Mouse (Mus musculus): ENCODE results near the gene Plcb2.

DNA sequence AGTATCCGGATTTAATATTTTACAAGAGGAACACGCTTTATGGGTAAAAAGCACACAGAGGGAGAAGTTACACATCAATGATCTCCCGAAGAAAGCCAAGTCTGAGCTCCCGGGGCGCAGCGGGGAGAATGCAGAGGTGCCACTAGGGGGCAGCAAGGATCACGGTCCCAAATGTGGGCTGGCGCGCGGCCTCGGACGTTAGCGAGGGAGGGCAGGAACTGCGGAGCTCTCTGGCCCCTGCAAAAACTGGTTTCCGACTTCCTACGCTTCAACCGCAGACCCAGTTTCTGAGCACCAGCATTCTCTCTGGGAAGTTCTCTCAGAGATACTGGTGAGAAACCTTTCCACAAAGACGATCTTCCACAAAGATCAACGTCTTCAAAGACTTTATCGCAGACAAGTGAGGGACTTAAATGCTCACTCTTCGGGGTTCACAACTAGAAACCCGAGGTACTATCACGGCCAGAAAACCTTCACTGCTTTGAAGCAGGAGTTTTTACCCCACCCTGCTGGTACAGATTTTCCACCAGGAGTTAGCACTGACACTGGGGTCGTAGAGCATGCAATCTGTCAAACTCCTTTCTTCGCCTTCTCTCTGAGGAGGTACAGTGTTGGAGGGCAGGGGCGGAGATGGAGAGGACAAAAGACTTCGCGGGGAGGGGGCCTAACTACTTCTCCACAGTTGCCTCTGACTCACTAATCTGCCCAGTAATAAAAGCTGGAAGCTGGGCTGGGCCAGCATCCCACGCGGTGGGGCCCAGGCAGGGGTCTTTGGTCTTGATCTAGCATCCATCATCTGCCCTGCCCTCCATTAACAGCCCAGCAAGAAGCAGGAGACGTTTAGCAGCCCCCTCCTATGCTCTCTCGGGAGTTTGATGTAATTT, 27.8 kb downstream of the Plcb2 start:
- TF ChIP-seq POLR2A (IDR thresholded peaks at IDR 0.05; ENCODE audit: low read depth, low read length) (no peak), CTCF (IDR thresholded peaks at IDR 0.05; ENCODE audit: extremely low read depth, insufficient read depth, insufficient read length, insufficient replicate concordance) (peak; percentile 93)

Data from spleen, adult 2 months (tissue).